Mouse (Mus musculus) forebrain, embryonic 11.5 days (tissue): Measurements from ENCODE around the gene Cd81. TPM values are rescaled to one million over a fixed set of nuclear protein-coding genes. Genes with fewer than 3 reads are reported as not detected.

Experiments used
- ATAC-seq: fragments of 200-750 bp; cut with Nextera tagmentation; replicated peaks from 2 replicates; pipeline ENCODE4 v1.8.0; 2017; ENCODE audit warnings: moderate TSS enrichment; ENCODE audit not compliant: low FRiP score
- DNase-seq: peaks from one replicate; pipeline ENCODE4 v3.0.0-alpha.2; 2017; ENCODE audit warnings: low spot score
- H3K27ac ChIP-seq: fragments of 300-500 bp; sonication (generic); 2 replicates; pipeline ENCODE4 v1.5.1; 2014; ENCODE audit warnings: low read depth, low read length
- H3K27me3 ChIP-seq: fragments of 300-500 bp; sonication (generic); 2 replicates; pipeline ENCODE4 v1.6.1; 2014; ENCODE audit warnings: mild to moderate bottlenecking, low read length, mixed read lengths; ENCODE audit not compliant: control insufficient read depth, insufficient read depth
- H3K36me3 ChIP-seq: fragments of 300-500 bp; sonication (generic); 2 replicates; pipeline ENCODE4 v1.6.1; 2014; ENCODE audit warnings: mild to moderate bottlenecking, low read length, moderate library complexity, mixed read lengths; ENCODE audit not compliant: control insufficient read depth, insufficient read depth
- H3K4me1 ChIP-seq: fragments of 300-500 bp; sonication (generic); replicated peaks from 2 replicates; pipeline ENCODE4 v1.6.1; 2014; ENCODE audit warnings: low read length, mixed read lengths; ENCODE audit not compliant: control insufficient read depth, insufficient read depth
- H3K4me2 ChIP-seq: fragments of 300-500 bp; sonication (generic); 2 replicates; pipeline ENCODE4 v1.6.1; 2014; ENCODE audit warnings: low read depth, mild to moderate bottlenecking, low read length, moderate library complexity, mixed read lengths; ENCODE audit not compliant: severe bottlenecking
- H3K4me3 ChIP-seq: fragments of 300-500 bp; sonication (generic); 2 replicates; pipeline ENCODE4 v1.5.1; 2014; ENCODE audit warnings: low read depth, low read length
- H3K9ac ChIP-seq: fragments of 300-500 bp; sonication (generic); 2 replicates; pipeline ENCODE4 v1.6.1; 2014; ENCODE audit warnings: low read length
- H3K9me3 ChIP-seq: fragments of 300-500 bp; sonication (generic); 2 replicates; pipeline ENCODE4 v1.6.1; 2016; ENCODE audit warnings: low read length, mixed read lengths; ENCODE audit not compliant: control insufficient read depth
- WGBS: fragments of 180-500 bp; shearing (Covaris S2); extraction: QIAGEN DNeasy Blood & Tissue Kit; methylation state at CpG from one replicate; pipeline ENCODE4 v1.1.7; 2014; 5-methylcytosine and 5-hydroxymethylcytosine counted together
- polyA plus RNA-seq: library from polyadenylated mRNA; unstranded; fragments of >200 nt; fragmentation: Nextera tagmentation; extraction: Ambion mirVana; gene quantifications from 2 replicates; pipeline ENCODE4 v1.2.1, GENCODE M21; 2014

The Cd81 gene
- polyA plus RNA-seq, 1 experiment from 2014 or later: 216 TPM

DNA sequence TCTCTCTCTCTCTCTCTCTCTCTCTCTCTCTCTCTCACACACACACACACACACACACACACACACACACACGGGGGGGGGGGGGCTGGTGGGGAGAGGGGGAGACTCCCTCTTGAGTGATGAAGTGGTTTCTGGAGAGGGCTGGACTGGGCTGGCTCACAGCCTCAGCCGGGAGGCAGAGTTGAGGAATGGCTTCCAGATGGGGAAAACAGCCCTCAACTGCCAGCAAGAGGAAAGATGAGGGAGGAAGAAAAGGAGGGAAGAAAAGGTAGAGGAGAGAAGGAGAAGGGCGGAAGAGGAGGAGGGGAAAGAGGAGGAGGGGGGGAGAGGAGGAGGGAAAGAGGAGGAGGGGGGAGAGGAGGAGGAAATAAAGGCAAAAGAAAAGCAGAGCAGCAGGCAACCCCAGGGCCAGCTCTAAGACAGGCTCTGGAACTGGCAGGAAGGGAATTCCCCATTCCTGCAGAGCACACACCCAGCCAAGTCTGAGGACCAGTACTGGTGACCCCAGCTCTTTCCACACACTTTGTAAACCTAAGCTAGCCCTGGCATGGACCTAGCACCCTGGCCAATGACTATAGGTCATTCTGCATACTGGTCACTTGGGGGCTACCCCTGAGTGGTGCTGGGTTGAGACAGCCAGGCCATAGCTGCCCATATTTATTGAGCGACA, 43.4 kb upstream of the Cd81 start:
- no peaks in the 10 kb centered on the region for H3K36me3 ChIP-seq
- no peak for ATAC-seq
- DNase-seq: no peak
- no peak overlapping the region for H3K9ac ChIP-seq
- no peaks in the 10 kb centered on the region for H3K9me3 ChIP-seq
- 0 out of 2 replicates have a peak, but pooled peaks cover 4% of the 10 kb centered on the region for H3K4me1 ChIP-seq
- no peak overlapping the region for H3K4me2 ChIP-seq
- no peak overlapping the region for H3K4me3 ChIP-seq
- 66% methylated on average over 3 of the region's 4 CpGs for WGBS
- no peaks in the 10 kb centered on the region for H3K27me3 ChIP-seq
- H3K27ac ChIP-seq: no peak overlapping the region

DNA sequence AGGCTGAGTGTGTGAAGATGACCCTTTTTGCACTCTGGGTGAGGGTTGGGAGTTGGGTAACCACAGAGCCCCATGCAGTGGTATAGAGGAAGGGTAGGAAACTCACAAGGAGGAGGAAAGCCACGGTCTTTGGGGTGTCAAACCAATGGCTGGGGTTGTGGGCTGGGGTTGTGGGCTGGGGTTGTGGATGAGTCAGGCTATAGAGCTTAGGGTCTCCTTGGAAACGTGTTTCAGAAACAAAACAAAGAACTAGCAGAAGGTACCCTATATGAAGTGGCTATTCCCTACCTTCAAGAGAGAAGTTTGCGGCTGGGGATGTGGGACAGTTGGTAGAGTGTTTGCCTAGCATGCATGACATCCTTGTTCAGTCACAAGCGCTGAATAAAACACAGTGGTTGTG, 42.5 kb upstream of the Cd81 start:
- no peaks in the 10 kb centered on the region for H3K27me3 ChIP-seq
- H3K4me1 ChIP-seq: 0 out of 2 replicates have a peak, but pooled peaks cover 4% of the 10 kb centered on the region
- H3K4me3 ChIP-seq: no peak overlapping the region
- no peak overlapping the region for H3K4me2 ChIP-seq
- no peaks in the 10 kb centered on the region for H3K36me3 ChIP-seq
- 85% methylated on average over 4 of the region's 4 CpGs for WGBS
- no peak for DNase-seq
- no peak overlapping the region for H3K9ac ChIP-seq
- no peak for ATAC-seq
- no peak overlapping the region for H3K27ac ChIP-seq
- no peaks in the 10 kb centered on the region for H3K9me3 ChIP-seq

DNA sequence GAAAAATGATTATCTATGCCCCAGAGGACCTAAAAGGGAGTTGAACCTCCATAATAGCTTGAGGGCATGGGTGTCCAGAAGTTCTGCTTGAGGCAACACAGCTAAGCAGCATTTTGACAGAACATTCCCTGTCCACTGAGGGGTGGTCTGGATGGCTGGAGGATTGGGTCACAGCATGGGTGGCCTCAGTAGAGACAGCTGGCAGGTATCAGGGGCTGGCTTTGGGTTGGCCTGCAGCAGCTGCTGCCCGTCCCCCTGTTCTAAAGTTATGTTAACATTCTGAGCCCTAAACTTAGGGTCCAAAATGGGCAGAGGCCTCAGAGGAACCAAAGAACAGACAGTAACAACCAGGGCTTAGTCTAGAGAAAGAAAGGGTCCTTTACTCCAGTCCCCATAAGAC, 41.3 kb upstream of the Cd81 start:
- no peaks in the 10 kb centered on the region for H3K36me3 ChIP-seq
- no peak overlapping the region for H3K4me3 ChIP-seq
- no peak overlapping the region for H3K4me2 ChIP-seq
- H3K4me1 ChIP-seq: 0 out of 2 replicates have a peak, but pooled peaks cover 4% of the 10 kb centered on the region
- H3K27me3 ChIP-seq: no peaks in the 10 kb centered on the region
- no peak overlapping the region for H3K9ac ChIP-seq
- DNase-seq (no peak), ATAC-seq (no peak)
- no peaks in the 10 kb centered on the region for H3K9me3 ChIP-seq
- no peak overlapping the region for H3K27ac ChIP-seq
- WGBS: 100% methylated on average over 1 of the region's 1 CpGs

DNA sequence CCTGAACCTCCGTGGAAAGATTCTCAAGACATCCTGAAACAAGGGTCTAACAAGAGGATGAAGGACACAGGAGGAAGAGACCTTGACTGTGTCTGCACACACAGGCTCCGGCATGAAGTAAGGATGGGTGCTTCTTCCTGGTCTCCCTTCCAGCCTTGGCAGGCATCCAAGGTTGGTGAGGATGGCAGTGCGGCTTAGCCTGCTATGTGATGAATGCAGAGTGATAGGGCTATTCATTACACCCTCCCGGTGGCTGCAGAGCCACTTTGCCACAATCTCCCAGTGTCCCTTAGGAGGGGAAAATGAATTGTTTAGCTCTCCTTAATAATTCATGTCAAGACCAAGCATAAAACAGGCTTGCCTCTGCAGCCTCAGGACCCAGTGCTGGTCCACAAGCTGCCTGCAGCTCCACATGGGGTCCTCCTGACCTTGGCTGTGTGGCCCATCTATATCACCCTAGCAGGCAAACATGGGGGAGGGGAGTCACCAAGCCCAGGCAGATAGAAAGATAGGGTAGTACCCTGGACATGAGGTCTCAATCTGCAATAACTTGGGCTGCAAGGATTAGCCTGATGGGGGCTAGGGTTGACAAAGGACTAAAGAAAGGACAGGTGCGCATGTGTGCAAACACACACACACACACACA, 40.2 kb upstream of the Cd81 start:
- H3K4me2 ChIP-seq: no peak overlapping the region
- no peaks in the 10 kb centered on the region for H3K27me3 ChIP-seq
- DNase-seq: no peak
- H3K9ac ChIP-seq: no peak overlapping the region
- no peaks in the 10 kb centered on the region for H3K9me3 ChIP-seq
- no peak for ATAC-seq
- no peak overlapping the region for H3K27ac ChIP-seq
- H3K4me3 ChIP-seq: no peak overlapping the region
- 0 out of 2 replicates have a peak, but pooled peaks cover 4% of the 10 kb centered on the region for H3K4me1 ChIP-seq
- H3K36me3 ChIP-seq: no peaks in the 10 kb centered on the region
- WGBS: 82% methylated on average over 5 of the region's 5 CpGs

DNA sequence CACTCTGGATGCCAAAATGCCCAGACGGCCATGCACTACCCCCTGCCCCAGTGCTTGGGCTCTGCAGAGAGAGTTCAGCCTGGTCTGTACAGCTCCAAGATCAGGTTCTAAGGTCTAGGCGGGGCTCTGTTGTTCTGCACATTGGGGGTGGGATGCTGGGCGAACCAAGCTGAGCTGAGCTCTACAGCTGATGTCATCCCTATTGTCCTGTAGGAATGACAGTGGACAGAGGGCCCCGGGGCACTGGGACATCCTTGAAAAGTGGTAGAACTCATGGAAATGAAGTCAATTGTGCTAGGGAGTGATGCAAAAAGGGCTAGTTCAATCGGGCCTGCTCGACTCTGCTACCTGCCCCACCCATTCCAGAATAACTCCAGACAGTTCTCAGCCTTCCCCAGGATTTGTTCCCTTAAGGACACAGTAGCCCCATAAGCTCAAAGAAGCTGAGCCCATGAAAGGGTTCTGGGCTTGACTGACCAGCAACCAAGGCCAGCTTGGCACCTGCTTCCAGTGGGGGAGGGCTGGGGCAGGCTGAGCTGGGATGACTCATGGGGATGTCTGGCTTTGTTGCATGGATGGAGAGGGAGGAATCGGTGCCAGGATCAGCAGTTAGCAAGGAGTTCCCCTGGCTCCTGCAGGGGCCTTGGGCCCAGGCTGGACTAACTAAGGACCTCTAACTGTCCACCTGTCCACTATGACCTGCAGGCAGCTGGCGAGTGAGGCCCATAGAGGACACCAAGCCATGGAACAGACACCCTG, 38.9 kb upstream of the Cd81 start:
- ATAC-seq: no peak
- 65% methylated on average over 8 of the region's 8 CpGs for WGBS

DNA sequence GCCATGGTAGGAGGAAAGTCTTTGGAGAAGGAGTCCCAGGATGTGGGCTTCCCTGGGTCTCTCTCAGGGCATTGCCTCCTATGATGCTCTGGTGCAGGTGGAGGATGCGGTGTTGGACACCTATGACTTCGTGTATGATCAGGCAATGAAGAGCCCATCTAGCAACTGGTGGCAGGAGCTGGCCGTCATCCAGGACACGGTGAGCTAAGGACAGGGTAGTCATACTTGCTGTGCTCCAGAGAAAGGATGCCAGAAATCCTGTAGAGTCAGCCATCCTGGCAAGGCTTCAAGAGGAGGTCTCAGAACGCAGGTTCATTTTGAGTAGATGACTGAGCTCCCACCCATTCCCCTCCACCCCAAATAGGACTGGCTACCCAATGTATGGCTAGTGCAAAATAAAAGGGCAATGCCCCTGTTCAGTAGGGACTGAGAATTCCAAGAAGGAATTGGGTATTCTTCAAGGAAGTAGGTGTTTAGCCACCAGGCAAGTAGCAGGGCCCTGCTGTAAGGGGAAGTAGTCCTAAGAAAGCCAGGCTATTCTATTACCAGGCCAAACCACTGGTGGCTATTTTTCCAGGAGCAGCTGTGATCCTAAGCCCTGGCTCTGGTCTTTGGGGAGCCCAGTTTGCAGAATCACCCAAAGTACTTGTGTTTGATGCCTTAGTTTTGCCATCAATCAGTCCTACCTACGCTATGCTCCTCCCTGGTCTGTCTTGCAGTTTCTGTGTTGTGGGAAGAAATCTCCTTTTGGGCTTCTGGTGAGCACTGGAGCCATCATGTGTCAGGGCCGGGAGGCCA, 37.5 kb upstream of the Cd81 start:
- no peak overlapping the region for H3K27ac ChIP-seq
- ATAC-seq (no peak), DNase-seq (no peak)
- no peaks in the 10 kb centered on the region for H3K36me3 ChIP-seq
- no peaks in the 10 kb centered on the region for H3K4me1 ChIP-seq
- no peak overlapping the region for H3K4me2 ChIP-seq
- H3K27me3 ChIP-seq: no peaks in the 10 kb centered on the region
- H3K9me3 ChIP-seq: no peaks in the 10 kb centered on the region
- WGBS: 87% methylated on average over 7 of the region's 7 CpGs
- H3K4me3 ChIP-seq: no peak overlapping the region
- no peak overlapping the region for H3K9ac ChIP-seq

More for the DNA sequence above, 38.9 kb upstream of the Cd81 start:
- Histone ChIP-seq H3K36me3 (no peaks in the 10 kb centered on the region), H3K4me1 (0 out of 2 replicates have a peak, but pooled peaks cover 3% of the 10 kb centered on the region), H3K27me3 (no peaks in the 10 kb centered on the region), H3K9ac (no peak overlapping the region), H3K4me3 (no peak overlapping the region), H3K9me3 (no peaks in the 10 kb centered on the region), H3K4me2 (no peak overlapping the region), H3K27ac (no peak overlapping the region)
- DNase-seq: no peak

DNA sequence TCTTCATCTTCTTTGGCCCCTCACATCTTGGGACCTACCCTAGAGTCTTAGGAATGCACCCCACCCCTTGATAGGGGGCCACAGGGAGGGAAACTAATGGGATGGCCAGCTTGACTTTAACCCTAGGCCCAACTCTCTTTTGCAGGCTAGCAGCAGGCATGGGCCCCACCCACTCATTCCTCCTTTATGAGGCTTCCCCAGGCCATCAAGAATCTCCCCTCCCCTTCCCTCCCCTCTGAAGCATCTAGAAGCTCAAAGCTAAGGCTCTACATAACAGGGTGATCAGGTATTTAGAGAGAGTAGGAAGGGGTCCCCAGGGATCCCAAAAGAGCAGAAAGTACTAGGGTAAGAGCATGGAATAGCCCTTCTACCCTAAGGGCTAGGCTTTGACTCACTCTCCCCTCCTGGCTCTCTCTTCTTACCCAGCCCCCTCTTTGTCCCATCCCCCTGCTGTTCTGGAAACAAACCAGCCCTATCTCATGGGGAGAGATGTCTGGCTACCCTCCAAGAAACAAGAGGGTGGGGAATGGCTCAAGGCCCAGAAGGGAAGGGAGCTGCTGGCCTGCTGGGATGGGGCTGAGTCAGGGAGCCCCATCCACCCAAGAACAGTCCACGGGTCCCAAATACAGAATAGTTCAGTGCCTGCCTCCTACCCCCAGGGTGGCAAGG, 36.6 kb upstream of the Cd81 start:
- no peak for ATAC-seq

More for the DNA sequence above, 36.6 kb upstream of the Cd81 start:
- 9% methylated on average over 1 of the region's 1 CpGs for WGBS
- Histone ChIP-seq H3K4me3 (no peak overlapping the region), H3K4me1 (no peaks in the 10 kb centered on the region), H3K36me3 (no peaks in the 10 kb centered on the region), H3K9ac (no peak overlapping the region), H3K4me2 (no peak overlapping the region), H3K27me3 (no peaks in the 10 kb centered on the region), H3K9me3 (no peaks in the 10 kb centered on the region), H3K27ac (no peak overlapping the region)
- no peak for DNase-seq
